Mouse (Mus musculus): ENCODE measurements around the gene Ccr4.

The Ccr4 gene

GRCm38 (mm10) chr9:114468217-114468616 lies 36.5 kb downstream of the Ccr4 start:
- DNase-seq (ENCODE audit: low spot score): no peak

- DNase-seq (ENCODE audit: low spot score): no peak
Measured at GRCm38 (mm10) chr9:114466871-114467270, 37.8 kb downstream of the Ccr4 start.

- DNase-seq (ENCODE audit: low spot score): no peak
Measured at GRCm38 (mm10) chr9:114465442-114465841, 39.3 kb downstream of the Ccr4 start.

GRCm38 (mm10) chr9:114462569-114462968 lies 42.1 kb downstream of the Ccr4 start:
- no peak for DNase-seq (ENCODE audit: low spot score)

DNA sequence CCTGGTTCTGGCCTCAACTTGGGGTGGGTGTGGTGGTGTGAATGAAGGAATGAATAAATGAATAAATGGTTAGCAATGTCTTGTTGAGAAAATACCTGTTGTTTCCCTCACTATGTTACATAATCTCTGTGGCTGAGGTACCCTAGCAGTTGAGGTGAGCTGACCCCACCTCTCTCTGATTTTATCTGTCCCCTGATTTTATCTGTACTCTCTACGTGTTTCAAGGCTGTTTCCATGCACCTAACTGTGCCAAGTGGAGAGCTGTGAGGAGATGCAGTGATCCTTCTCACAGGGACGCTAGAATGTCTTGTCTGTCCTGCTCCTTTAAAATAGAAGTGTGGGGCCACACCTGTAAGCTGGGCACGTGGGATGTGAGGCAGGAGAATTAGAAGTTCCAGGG lies 46.3 kb downstream of the Ccr4 start:
- DNase-seq (ENCODE audit: low spot score): no peak

GRCm38 (mm10) chr9:114455420-114455819 lies 49.3 kb downstream of the Ccr4 start:
- no peak for DNase-seq (ENCODE audit: low spot score)

GRCm38 (mm10) chr9:114452418-114452817 lies 52.3 kb downstream of the Ccr4 start:
- DNase-seq (ENCODE audit: low spot score): no peak

DNA sequence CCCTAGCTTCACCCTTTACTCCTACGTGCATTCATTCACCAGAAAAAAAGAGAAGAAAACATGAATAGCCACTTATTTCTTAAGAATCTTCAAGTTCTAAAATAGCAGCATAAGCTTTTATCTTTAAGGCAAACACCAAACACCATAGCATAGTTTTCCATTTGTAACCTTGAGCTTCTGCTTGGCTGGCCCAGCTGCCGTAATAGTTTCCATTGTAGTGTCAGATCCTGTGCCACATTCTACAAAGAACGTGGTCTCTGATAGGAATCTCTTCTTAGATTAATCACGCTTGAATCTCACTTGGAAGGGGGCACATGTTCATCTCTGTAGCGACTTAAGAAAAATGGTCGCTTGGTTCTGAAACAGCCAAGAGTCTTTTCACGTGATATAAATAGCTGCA lies 53.1 kb downstream of the Ccr4 start:
- DNase-seq (ENCODE audit: low spot score): no peak

GRCm38 (mm10) chr9:114449120-114449754 lies 55.5 kb downstream of the Ccr4 start:
- no peak for DNase-seq (ENCODE audit: low spot score)

DNA sequence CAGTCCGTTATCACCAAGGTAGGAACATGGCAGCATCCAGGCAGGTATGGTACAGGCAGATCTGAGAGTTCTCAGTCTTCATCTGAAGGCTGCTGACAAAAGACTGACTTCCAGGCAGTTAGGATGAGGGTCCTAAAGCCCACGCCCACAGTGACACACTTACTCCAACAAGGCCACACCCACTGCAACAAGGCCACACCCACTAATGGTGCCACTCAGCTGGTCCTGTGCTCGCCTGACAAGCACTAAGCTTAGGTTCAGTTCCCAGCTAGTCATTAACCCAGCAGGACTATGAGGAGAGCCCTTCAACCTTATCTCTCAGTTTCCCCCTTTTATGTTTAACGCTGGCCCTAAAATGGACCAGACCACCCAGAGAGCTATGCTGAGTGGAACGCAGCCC lies 56.0 kb downstream of the Ccr4 start:
- DNase-seq (ENCODE audit: low spot score): no peak

DNA sequence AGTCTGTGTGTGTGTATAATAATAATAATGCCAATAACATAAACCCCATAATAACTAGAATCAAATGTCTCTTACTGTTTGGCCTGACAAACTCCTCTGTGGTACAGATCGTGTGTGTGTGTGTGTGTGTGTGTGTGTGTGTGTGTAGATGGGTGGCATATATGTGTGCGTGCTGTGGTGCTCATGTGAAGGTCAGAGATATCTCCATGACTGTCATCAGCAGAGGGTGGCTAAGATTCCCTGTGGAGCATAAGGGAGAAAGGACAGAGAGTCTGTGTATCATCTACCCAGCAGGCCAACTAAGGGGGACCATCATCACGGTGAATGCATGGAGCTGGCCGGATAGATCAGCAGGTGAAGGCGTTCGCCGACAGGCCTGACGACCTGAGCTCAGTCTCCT lies 57.8 kb downstream of the Ccr4 start:
- no peak for DNase-seq (ENCODE audit: low spot score)

GRCm38 (mm10) chr9:114443351-114443750 lies 61.4 kb downstream of the Ccr4 start:
- no peak for DNase-seq (ENCODE audit: low spot score)

- DNase-seq (ENCODE audit: low spot score): no peak
Measured at GRCm38 (mm10) chr9:114442893-114443292, 61.8 kb downstream of the Ccr4 start.

GRCm38 (mm10) chr9:114442225-114442624 lies 62.5 kb downstream of the Ccr4 start:
- DNase-seq (ENCODE audit: low spot score): no peak

DNA sequence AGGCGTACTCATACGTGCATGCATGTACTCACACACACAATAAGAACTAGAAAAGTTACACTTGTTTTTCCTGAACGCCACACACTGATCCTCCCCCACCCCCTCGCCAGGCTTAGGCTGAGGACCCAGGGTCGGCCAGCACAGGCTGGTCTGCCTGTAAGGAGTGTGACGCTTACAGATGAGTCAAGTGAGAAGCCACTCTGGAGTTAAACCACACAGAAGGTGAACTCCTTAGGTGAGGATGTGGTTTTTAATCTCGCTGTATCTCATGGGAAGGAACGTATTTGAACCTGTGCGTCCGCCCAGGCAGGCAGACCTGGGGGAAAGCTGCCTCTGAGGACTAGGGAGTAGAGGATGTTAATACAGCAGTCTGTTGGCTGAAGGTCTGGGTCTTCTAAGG lies 64.2 kb downstream of the Ccr4 start:
- DNase-seq (ENCODE audit: low spot score): no peak

Measured in spleen, adult 12 weeks (tissue).